Comparison of ENCODE assay signal across 16 mouse cellular contexts in genomic region chr14:25861771-25862530, GRCm38 (mm10). TPM values are rescaled to one million over a fixed set of nuclear protein-coding genes. Genes with fewer than 3 reads are reported as not detected.
DNase-seq lines count a peak whose midpoint lies in the region; ATAC-seq lines count a peak whose summit lies in the region.
"Had no signal": no experiment of that assay in that cellular context is flagged by ENCODE, and none has a peak within 500 bp of the region (broad histone marks: within the 10 kb centered on the region; RNA-seq: fewer than 3 reads in every experiment).

No protein-coding gene starts in this region.

- DNase-seq in spleen, adult 12 weeks (ENCODE audit: low spot score), result peak; percentile 9
- no peak for DNase-seq in spleen, adult 18-20 months
- peak; percentile 41 for DNase-seq in c-Kit-positive CD71-positive TER-119-positive erythroid progenitor cells, embryonic 14.5 days (ENCODE audit: low spot score)
- DNase-seq in left cerebral cortex, adult 11 months (ENCODE audit: low spot score), result no peak
- no peak for DNase-seq in adrenal gland, adult 8-10 months
- DNase-seq in natural killer cell, adult 2 months (ENCODE audit: low spot score in 2 of 2), result no peak
- no peak for DNase-seq in left cerebral cortex, postnatal 10 days (ENCODE audit: extremely low spot score in 1 of 2, low spot score in 2 of 2)
- DNase-seq: cerebellum, adult 9-10 months; kidney, adult 9 months; midbrain, embryonic 14.5 days had no signal

- H3K27me3 ChIP-seq in liver, embryonic 15.5 days, result no peaks in the 10 kb centered on the region
- H3K27me3 ChIP-seq: embryonic facial prominence, embryonic 15.5 days had no signal

- no peaks in the 10 kb centered on the region for H3K9me3 ChIP-seq in liver, embryonic 15.5 days (replicated peaks)
- H3K9me3 ChIP-seq: embryonic facial prominence, embryonic 15.5 days had no signal

- peak overlapping the region; percentile 38; the same call in 1 of the 2 replicates for H3K27ac ChIP-seq in liver, embryonic 15.5 days (replicated peaks)
- H3K27ac ChIP-seq: embryonic facial prominence, embryonic 15.5 days; hindbrain, embryonic 14.5 days had no signal

- intact Hi-C loops in left cerebral cortex, postnatal 10 days (cut with DNase I), result no loop called here

- H3K4me3 ChIP-seq in liver, embryonic 15.5 days (replicated peaks), result no peak overlapping the region
- H3K4me3 ChIP-seq: embryonic facial prominence, embryonic 15.5 days had no signal

- H3K36me3 ChIP-seq in liver, embryonic 15.5 days (replicated peaks), result no peaks in the 10 kb centered on the region
- H3K36me3 ChIP-seq: embryonic facial prominence, embryonic 15.5 days had no signal

- peaks cover 37% of the 10 kb centered on the region for H3K4me1 ChIP-seq in liver, embryonic 15.5 days (replicated peaks)

- ATAC-seq in liver, embryonic 15.5 days (ENCODE audit: insufficient read depth), result peak; percentile 82

- WGBS in liver, embryonic 15.5 days (ENCODE audit: insufficient replicate concordance), result 32% methylated on average over 13 of the region's 13 CpGs

- peak overlapping the region; percentile 49 for H3K4me2 ChIP-seq in liver, embryonic 15.5 days
- H3K4me2 ChIP-seq: embryonic facial prominence, embryonic 15.5 days; heart, embryonic 11.5 days; hindbrain, embryonic 14.5 days had no signal

- no peak overlapping the region for H3K9ac ChIP-seq in liver, embryonic 15.5 days
- H3K9ac ChIP-seq: embryonic facial prominence, embryonic 15.5 days; hindbrain, embryonic 14.5 days had no signal

RNA-seq across cellular contexts. Expression of gene Anxa11, which starts 20.0 kb away (rescaled TPM):
- polyA plus RNA-seq in liver, embryonic 15.5 days (2015; fragmentation: Nextera tagmentation; extraction: Ambion mirVana), result 11.2 TPM in 2 replicates
- total RNA-seq in adrenal gland, adult 8-10 months (2022), result 10 to 100 TPM; 61.8 to 90.0 (median 71.0) TPM
- total RNA-seq in left cerebral cortex, postnatal 10 days (2021), result 10 to 100 TPM in 1 of 2 experiments, 1 to 10 TPM in 1; 9.3 to 11.0 TPM

RNA-seq across cellular contexts. Expression of gene Plac9a, which starts 40.9 kb away (rescaled TPM):
- 0.53 and 0.71 TPM in 2 replicates for polyA plus RNA-seq in liver, embryonic 15.5 days (2015; fragmentation: Nextera tagmentation; extraction: Ambion mirVana)
- 1 to 10 TPM; 1.3 to 2.8 (median 1.9) TPM for total RNA-seq in adrenal gland, adult 8-10 months (2022)
- 1 to 10 TPM in 1 of 2 experiments, not detected in 1; 1.4 TPM for total RNA-seq in left cerebral cortex, postnatal 10 days (2021)
- total RNA-seq: liver, adult 2 months had no signal
- polyA plus RNA-seq: heart, embryonic 11.5 days; hindbrain, embryonic 14.5 days; liver, adult 2 months; midbrain, embryonic 14.5 days; thymus, postnatal 0 days had no signal

Comparison
In these comparisons a context has a peak if more than half of its experiments do, and no peak if none do; other contexts are left out.
1. DNase-seq: peak in spleen, adult 12 weeks (single experiment) and c-Kit-positive CD71-positive TER-119-positive erythroid progenitor cells, embryonic 14.5 days (single experiment); none in spleen, adult 18-20 months (0 of 2), left cerebral cortex, adult 11 months (single experiment), adrenal gland, adult 8-10 months (single experiment), natural killer cell, adult 2 months (0 of 2) and left cerebral cortex, postnatal 10 days (0 of 2).
2. RNA of gene Anxa11, which starts 20.0 kb away (total RNA-seq): 61.8 to 90.0 TPM in adrenal gland, adult 8-10 months; 9.3 to 11.0 TPM in left cerebral cortex, postnatal 10 days; every median in the first group is over 4 times any median in the second.